Mouse (Mus musculus) intestine, postnatal 0 days (tissue): ENCODE data around the gene Cdh1. TPM values are rescaled to one million over a fixed set of nuclear protein-coding genes. Genes with fewer than 3 reads are reported as not detected.

Experiments
- ATAC-seq: fragments of 200-750 bp; cut with Nextera tagmentation; 2 replicates; pipeline ENCODE4 v1.8.0; 2017; ENCODE audit warnings: mild to moderate bottlenecking, moderate TSS enrichment, moderate library complexity
- H3K27ac ChIP-seq: fragments of 300-500 bp; sonication (generic); 2 replicates; pipeline ENCODE4 v1.5.1; 2014; ENCODE audit warnings: mild to moderate bottlenecking, low read depth, low read length, moderate library complexity
- H3K27me3 ChIP-seq: fragments of 300-500 bp; sonication (generic); replicated peaks from 2 replicates; pipeline ENCODE4 v1.6.1; 2014; ENCODE audit warnings: low read length, mixed read lengths; ENCODE audit not compliant: control insufficient read depth, insufficient read depth
- H3K36me3 ChIP-seq: fragments of 300-500 bp; sonication (generic); 2 replicates; pipeline ENCODE4 v1.6.1; 2014; ENCODE audit warnings: mild to moderate bottlenecking, moderate library complexity; ENCODE audit not compliant: control insufficient read depth, insufficient read depth
- H3K4me1 ChIP-seq: fragments of 300-500 bp; sonication (generic); replicated peaks from 2 replicates; pipeline ENCODE4 v1.6.1; 2014; ENCODE audit warnings: antibody characterized with exemption, low read length, mixed read lengths; ENCODE audit not compliant: control insufficient read depth, insufficient read depth
- H3K4me2 ChIP-seq: fragments of 300-500 bp; sonication (generic); replicated peaks from 2 replicates; pipeline ENCODE4 v1.6.1; 2014; ENCODE audit warnings: low read depth, mild to moderate bottlenecking, moderate library complexity
- H3K4me3 ChIP-seq: fragments of 300-500 bp; sonication (generic); 2 replicates; pipeline ENCODE4 v1.5.1; 2014; ENCODE audit warnings: low read depth, low read length
- H3K9ac ChIP-seq: fragments of 300-500 bp; sonication (generic); 2 replicates; pipeline ENCODE4 v1.6.1; 2014; ENCODE audit warnings: mild to moderate bottlenecking, low read depth, low read length
- H3K9me3 ChIP-seq: fragments of 300-500 bp; sonication (generic); 2 replicates; pipeline ENCODE4 v1.6.1; 2016; ENCODE audit warnings: mixed run types; ENCODE audit not compliant: control insufficient read depth
- CTCF ChIP-seq: sonication (generic); IDR thresholded peaks from 2 replicates; pipeline ENCODE4 v1.5.1; 2016; ENCODE audit warnings: low read depth, mild to moderate bottlenecking, control low read depth, antibody characterized with exemption, moderate library complexity
- WGBS: fragments of 180-500 bp; shearing (Covaris S2); extraction: QIAGEN DNeasy Blood & Tissue Kit; methylation state at CpG from one replicate; pipeline ENCODE4 v1.1.7; 2014; 5-methylcytosine and 5-hydroxymethylcytosine counted together
- polyA plus RNA-seq: library from polyadenylated mRNA; unstranded; fragments of >200 nt; fragmentation: Nextera tagmentation; extraction: Ambion mirVana; gene quantifications from 2 replicates; pipeline ENCODE4 v1.2.1, GENCODE M21; 2015

Gene Cdh1
- polyA plus RNA-seq, 1 experiment from 2014 or later: 82.1 TPM

GRCm38 (mm10) chr8:106623954-106624353 is 20.8 kb downstream of the Cdh1 start:
- Histone ChIP-seq H3K27ac (no peak overlapping the region), H3K9ac (no peak overlapping the region), H3K36me3 (no peaks in the 10 kb centered on the region), H3K4me3 (no peak overlapping the region), H3K4me2 (no peak overlapping the region), H3K4me1 (0 out of 2 replicates have a peak, but pooled peaks cover 8% of the 10 kb centered on the region), H3K27me3 (no peaks in the 10 kb centered on the region), H3K9me3 (no peaks in the 10 kb centered on the region)
- no peak for ATAC-seq
- TF ChIP-seq CTCF: no peak

- ATAC-seq: no peak
- TF ChIP-seq CTCF: no peak
- H3K4me2 ChIP-seq: no peak overlapping the region
- H3K27ac ChIP-seq: no peak overlapping the region; the same call in 1 of the 2 replicates
- no peak overlapping the region for H3K4me3 ChIP-seq
- H3K36me3 ChIP-seq: no peaks in the 10 kb centered on the region
- WGBS: 77% methylated on average over 3 of the region's 3 CpGs
- no peaks in the 10 kb centered on the region for H3K9me3 ChIP-seq
- H3K9ac ChIP-seq: no peak overlapping the region
- H3K27me3 ChIP-seq: no peaks in the 10 kb centered on the region
- 0 out of 2 replicates have a peak, but pooled peaks cover 4% of the 10 kb centered on the region for H3K4me1 ChIP-seq
Observed at GRCm38 (mm10) chr8:106624743-106625142, 21.6 kb downstream of the Cdh1 start.

GRCm38 (mm10) chr8:106626096-106626865 is 23.1 kb downstream of the Cdh1 start:
- H3K27ac ChIP-seq: no peak overlapping the region
- no peak overlapping the region for H3K4me2 ChIP-seq
- TF ChIP-seq CTCF: no peak
- H3K9me3 ChIP-seq: no peaks in the 10 kb centered on the region
- no peaks in the 10 kb centered on the region for H3K27me3 ChIP-seq
- no peak for ATAC-seq
- H3K36me3 ChIP-seq: no peaks in the 10 kb centered on the region
- WGBS: 52% methylated on average over 9 of the region's 9 CpGs
- no peak overlapping the region for H3K9ac ChIP-seq
- no peaks in the 10 kb centered on the region for H3K4me1 ChIP-seq
- H3K4me3 ChIP-seq: no peak overlapping the region

- TF ChIP-seq CTCF: no peak
- Histone ChIP-seq H3K36me3 (no peaks in the 10 kb centered on the region), H3K27me3 (no peaks in the 10 kb centered on the region), H3K27ac (no peak overlapping the region), H3K4me2 (no peak overlapping the region), H3K4me3 (no peak overlapping the region), H3K9ac (no peak overlapping the region), H3K9me3 (no peaks in the 10 kb centered on the region), H3K4me1 (no peaks in the 10 kb centered on the region)
- ATAC-seq: no peak
- 83% methylated on average over 11 of the region's 11 CpGs for WGBS
Observed at GRCm38 (mm10) chr8:106628291-106628964, 25.3 kb downstream of the Cdh1 start.

GRCm38 (mm10) chr8:106629456-106629855 is 26.3 kb downstream of the Cdh1 start:
- H3K4me1 ChIP-seq: 0 out of 2 replicates have a peak, but pooled peaks cover 5% of the 10 kb centered on the region
- no peaks in the 10 kb centered on the region for H3K9me3 ChIP-seq
- no peak overlapping the region for H3K4me3 ChIP-seq
- no peaks in the 10 kb centered on the region for H3K36me3 ChIP-seq
- no peak overlapping the region for H3K9ac ChIP-seq
- WGBS: 52% methylated on average over 5 of the region's 5 CpGs
- ATAC-seq: no peak
- H3K27ac ChIP-seq: no peak overlapping the region
- no peak overlapping the region for H3K4me2 ChIP-seq
- H3K27me3 ChIP-seq: no peaks in the 10 kb centered on the region
- no peak for TF ChIP-seq CTCF

GRCm38 (mm10) chr8:106631904-106632303 is 28.8 kb downstream of the Cdh1 start:
- ATAC-seq: no peak
- Histone ChIP-seq H3K9ac (no peak overlapping the region), H3K9me3 (no peaks in the 10 kb centered on the region), H3K4me1 (0 out of 2 replicates have a peak, but pooled peaks cover 5% of the 10 kb centered on the region), H3K4me2 (no peak overlapping the region), H3K36me3 (no peaks in the 10 kb centered on the region), H3K27ac (no peak overlapping the region), H3K4me3 (no peak overlapping the region), H3K27me3 (no peaks in the 10 kb centered on the region)
- 59% methylated on average over 5 of the region's 5 CpGs for WGBS
- TF ChIP-seq CTCF: peak; percentile 21; the same call in 1 of the 2 replicates
